Mouse (Mus musculus) urinary bladder, postnatal 10 days (tissue): Measurements from ENCODE around the gene Alkal2.
A peak's percentile ranks its signal among the peaks of the same experiment; 100 is the strongest.

Experiments used
- DNase-seq: peaks from one replicate; pipeline ENCODE4 v3.0.0; 2022; ENCODE audit warnings: low spot score

The Alkal2 gene

DNA sequence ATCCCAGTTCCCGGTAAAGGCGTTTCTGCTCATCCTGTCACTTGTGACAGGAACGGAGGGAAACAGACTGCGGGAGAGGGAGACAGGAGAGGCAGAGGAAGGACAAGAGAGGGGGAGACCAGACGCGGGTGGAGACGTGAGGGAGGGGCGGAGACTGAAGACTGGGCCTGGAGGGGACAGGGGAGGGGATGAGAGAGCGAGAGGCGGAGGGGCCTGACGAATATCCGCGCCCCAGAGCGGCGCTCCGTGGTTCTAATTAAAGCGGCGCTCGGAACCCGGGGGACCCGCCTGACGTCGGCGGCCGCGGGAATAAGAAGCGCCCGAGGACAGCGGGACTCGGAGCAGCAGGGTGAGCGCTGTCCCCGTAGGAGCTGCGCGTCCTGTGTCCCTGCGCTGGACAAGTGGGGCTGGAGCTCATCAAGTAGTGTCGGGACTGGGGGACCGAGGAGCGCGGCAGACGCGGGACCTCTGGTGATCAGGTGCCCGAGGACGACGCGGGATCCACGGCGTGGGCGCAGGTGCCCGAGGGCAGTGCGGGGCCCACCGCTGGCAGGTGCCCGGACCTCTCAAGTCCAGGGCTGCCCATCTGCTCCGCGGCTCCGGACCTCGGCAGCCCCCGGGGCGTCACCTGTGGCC lies at the start of gene Alkal2:
TSS of gene Alkal2 (plus strand) at position 337 of the 636 bp plus-strand sequence.
- DNase-seq, result no peak

DNA sequence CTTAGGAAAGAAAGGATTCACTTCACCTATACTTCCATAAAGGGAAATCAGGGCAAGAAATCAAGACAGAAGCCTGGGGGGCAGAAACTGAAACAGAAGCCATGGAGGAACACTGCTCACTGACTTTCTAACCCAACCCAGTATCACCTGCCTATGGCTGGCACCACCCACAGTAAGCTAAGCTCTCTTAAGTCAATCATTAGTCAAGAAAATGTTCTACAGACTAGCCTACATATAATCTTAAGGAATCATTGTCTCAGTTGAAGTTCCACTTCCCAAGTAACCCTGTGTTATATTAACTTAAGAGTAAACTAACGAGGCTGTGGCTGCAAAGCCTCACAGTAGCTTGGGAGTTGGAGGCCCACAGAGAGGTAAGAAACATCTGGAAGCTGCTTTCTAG lies 35.6 kb upstream of the Alkal2 start:
- no peak for DNase-seq

DNA sequence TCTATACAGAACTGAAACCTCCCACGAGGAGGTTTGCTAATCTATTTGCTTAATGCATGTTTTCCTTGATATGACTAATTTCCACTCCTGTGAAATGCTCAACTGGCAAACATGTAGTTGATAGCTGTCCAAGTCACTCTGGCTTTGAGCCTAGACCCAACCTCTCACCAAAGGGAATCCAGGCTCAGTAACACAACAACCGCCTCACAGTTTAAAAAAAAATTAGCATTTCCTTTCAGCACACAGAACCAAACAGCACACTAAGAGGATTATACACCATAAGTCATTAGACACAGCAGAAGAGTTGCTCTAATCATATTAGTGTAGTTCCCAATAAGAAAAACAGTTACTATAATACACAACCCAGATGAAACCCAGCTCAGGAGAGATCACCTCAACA lies 33.2 kb upstream of the Alkal2 start:
- DNase-seq, result no peak

DNA sequence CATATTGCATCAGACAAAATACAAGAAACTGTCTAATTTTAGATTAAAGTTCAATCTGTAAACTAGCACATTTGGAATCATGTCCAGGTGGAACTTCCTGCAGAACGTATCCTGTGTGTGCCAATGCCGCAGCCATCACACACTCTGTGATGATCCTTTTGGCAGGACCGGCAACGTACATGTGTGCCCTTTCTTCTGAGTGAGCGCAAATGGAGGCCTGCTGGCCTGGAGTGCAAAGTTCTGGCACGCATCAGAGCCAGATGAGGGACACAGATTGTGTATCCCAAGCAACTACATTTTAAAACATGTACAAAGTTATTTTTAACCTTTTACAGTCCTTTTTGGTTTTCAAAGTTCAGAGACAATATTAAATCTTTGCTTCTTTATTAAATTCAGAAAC lies 32.3 kb upstream of the Alkal2 start:
- DNase-seq, result no peak

DNA sequence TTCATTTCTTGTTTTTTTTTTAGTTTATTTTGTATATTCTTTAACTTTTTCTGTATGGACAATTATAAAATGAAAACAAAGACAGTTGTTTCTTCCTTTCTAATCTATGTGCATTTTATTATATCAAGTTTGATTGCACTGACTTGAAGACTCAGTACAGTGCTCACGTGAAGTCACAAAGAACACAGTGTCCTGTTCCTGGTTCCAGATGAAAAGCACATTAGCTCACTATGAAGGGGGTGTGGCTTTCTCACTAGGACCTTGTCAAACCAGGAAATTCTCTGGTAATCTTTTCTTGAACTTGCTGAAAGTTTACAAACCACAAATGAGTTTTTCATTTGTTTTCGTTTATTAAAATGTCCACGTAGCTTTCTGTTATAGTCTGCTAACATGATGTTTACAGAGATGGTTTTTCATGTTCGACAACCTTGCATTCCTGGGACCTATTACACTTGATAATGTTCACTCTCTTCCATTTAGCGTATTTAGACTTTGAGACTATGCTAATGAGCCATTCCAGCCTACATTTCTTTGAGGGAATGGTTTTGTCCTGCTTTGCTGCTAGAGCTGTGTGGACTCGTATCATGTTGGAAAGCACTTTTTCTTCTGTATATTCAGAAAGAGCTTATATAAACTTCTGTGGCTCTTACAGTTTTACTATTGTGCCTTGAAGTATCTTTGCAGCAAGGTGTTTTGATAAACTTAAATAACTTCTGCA lies 28.5 kb upstream of the Alkal2 start:
- DNase-seq, result no peak

DNA sequence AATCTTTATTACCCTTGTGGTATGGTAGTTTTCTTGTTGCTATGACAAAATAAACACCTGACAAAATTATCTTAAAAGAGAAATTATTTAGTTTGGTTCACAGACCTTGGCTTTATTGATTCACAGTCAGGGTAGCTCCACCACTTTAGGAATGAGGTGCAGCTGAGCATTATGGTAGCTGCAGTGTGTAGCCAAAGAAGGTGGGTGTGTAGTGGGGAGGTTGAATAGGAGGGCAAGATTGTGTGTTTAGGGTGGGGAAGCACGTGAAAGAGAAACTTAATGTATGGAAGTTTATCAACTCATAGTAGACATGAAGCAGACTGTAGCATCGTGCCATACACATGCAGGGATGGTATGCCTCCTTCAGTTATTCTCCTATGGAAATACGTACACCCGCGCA lies 27.9 kb upstream of the Alkal2 start:
- DNase-seq, result no peak

DNA sequence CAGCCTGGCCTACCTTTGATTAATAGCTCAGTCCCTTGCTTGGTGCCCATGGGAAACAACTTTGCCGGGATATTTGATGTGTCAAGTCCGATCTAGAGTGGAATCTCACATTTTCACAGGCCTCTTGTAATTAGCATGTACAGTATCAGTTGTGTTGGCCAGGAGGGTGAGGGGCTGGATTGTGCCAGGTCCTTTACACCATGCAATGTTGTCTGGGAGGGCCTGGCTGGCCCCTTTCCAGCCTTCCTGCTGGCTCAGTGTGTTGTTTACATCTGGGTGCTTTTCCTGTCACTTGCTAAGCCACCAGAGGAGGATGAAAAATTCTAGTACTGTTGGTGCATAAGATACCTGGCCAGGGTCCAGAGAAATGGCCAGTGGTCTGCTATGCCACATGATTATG lies 19.8 kb upstream of the Alkal2 start:
- DNase-seq, result no peak

DNA sequence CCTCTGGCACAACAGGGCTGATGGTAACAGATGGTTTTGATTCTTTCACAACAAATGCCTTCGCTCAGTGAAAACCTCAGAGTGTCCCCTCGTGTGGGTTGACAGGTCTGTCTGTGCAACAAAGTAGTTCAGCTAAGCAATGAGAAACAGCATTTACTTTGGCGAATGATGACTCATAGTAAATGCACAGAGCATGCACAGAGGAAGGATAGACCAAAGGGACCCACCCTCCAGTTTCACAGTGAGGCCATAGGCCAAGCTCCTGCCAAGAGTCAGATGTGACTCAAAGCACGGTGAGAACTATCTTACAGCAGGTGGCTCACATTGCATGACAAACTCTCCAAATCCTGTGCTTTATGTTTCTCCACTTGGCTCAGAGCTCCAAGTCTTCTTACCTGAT lies 18.3 kb upstream of the Alkal2 start:
- no peak for DNase-seq

DNA sequence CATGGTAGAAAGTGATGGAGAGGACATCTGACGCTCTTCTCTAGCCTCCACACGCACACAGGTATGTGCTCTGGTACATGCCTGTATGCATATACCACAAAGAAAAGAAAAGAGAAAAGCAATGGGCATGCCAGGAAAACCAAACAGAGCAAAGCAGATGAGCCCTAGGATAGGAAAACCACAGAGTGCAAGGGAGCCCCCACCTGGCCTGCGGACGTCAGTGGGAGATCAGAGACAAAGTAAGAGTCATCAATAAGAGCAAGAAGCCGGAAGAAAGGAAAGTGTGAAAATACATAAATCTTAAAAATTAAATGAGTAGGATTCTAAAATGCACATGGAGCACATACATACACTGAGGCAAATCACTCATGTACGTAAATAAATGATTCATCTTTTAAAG lies 4.7 kb upstream of the Alkal2 start:
- no peak for DNase-seq

DNA sequence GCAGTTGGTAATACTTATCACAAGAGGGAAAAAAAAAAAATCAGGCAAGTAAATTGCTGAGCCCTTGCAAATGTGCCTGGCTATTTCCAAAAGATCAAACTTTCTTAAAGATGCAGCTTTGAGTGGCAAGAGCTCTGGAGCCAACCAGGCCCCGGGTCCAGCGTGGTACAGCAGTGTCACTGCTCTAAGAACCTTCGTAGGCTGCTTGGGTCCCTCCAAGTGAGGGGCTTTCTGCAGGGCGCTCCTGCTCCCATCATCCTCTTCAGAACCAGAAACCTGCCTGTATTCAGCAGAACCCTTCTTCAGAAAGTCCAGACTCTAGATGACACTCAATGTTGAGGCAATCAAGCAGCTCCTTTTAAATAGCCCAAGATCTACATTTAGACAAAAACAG lies 533 bp upstream of the Alkal2 start:
- DNase-seq, result no peak

DNA sequence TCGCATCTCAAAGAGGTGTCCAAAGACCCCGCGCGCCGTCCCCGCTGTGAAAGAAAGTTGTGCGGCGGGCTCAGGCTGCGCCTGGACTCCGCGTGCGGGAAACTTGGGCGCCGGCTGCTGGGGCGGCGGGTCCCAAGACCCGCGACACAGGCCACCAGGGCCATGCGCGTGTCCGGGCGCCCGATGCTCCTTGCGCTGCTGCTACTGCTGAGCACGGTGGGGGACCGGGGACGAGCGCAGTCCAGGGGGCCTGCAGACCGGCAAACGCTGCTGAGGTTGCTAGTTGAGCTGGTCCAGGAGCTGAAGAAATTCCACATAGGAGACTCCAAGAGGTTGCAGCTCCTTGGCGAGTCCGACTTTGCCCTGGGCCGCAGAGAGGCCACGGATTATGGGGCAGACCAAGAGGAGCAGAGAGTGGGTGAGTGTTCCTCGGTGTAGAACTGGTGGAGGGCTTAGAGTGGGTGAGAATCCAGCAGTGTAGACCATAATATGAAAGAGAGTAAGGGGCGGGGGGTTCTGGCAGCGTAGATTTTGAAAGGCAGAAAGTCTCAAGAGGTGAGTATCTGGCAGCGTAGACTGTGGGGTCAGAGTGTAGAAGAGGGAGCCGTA lies 604 bp downstream of the Alkal2 start:
- no peak for DNase-seq

DNA sequence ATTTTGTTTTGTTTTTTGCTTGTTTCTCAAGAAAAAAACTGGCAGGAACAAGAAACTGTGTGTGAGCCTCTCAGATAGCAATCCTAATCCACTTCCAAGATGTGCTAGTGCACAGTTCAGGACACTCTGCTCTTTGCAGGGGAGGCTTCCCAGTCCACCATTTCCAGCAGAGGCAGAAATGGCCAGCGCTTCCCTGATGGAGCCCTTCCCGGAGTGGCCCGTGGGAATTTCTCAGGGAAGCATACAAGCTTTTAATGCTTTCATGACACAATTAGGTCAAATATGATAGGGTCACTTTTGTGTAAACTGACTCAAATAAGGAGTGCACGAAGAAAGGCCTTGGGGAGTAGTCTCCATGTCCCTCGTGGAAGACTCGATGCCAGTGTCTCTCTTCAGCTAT lies 1.8 kb downstream of the Alkal2 start:
- DNase-seq, result no peak

DNA sequence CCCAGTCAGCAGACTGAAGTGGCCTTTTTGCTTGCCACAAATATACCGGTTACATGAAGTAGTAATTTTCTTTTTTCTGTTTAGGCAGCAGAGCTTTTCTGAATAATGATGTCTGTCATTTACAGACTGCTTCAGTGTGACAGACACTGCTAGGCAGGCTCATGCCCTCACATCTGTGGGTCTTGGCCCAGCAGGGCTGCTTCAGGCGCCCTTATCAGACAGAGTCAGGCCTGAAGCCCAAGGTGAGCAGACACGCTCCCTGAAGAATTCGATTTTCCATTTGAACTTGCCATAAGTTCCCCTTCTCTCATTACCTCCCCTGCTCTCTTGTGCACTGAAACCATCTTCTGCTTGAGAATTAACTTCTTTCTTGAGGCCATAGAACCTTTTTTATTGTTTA lies 3.9 kb downstream of the Alkal2 start:
- DNase-seq, result no peak

DNA sequence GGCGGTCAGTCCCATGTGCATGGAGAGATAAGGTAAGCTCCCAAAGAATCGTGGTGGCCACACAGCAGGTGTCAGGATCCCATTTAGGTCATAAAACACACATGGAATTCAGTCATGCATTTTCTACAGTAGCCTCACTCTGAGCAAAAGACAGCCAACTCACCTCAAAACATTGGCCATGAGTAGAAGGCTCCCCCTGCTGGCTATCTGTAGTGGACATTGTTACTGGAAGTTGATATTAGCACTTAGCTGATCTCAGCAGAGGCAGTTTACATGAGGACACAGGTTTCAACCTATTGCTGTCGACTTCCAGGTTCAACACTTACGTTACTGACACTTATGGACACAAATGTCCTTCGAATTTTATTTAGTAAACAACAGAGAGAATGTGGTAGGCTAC lies 5.9 kb downstream of the Alkal2 start:
- no peak for DNase-seq

DNA sequence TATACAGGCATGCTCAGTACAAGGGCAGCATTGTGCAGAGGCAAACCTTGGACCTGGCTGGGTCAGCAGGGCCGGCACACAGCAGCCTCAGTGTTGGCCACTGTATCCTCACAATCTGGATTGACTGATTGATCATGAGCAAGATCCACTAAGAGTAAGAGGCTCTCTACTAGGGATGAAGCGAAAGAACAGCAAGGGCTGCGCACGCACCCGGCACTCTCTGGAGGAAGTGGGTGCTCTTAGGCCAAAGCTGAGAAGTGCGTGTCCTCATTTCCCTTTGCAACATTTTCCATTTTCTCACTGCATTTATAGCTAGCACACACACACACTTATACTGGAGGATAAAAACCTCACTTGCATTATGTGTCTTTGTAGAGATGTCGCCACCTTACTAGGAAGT lies 7.3 kb downstream of the Alkal2 start:
- DNase-seq, result no peak

DNA sequence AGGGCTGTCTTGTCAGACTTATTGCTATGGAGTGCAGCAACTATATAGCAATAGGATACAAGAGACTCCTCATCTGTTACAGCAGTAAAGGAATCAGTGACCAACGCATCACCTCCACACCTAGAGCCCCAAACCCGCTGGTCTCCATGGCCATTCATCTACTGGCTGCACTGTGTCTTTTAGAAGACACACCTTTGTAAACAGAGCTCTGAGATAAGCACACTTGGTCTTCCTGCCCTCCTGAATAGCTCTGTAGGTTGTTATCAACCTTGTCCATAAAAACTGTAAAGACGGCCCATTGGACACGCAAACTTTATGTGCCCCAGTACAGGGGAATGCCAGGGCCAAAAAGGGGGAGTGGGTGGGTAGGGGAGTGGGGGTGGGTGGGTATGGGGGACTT lies 12.9 kb downstream of the Alkal2 start:
- DNase-seq, result no peak

DNA sequence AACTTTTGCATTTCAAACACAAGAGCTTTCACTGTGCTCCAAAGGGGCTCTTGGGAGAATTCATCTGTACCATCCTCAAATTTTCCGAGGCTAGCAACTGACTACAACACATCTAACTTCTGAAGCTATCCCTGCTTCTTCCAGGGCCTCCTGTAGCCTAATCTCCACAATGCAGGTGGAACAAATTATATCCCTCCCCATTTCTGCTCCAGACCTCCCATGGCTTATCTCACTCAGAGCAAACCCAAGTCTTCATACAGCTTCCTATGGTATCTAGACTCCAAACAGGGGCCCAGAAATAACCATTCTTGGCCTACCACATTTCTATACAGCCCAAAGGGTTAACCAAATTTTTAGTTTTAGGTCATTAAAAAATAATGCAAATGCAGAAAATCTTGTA lies 24.5 kb downstream of the Alkal2 start:
- DNase-seq, result no peak

DNA sequence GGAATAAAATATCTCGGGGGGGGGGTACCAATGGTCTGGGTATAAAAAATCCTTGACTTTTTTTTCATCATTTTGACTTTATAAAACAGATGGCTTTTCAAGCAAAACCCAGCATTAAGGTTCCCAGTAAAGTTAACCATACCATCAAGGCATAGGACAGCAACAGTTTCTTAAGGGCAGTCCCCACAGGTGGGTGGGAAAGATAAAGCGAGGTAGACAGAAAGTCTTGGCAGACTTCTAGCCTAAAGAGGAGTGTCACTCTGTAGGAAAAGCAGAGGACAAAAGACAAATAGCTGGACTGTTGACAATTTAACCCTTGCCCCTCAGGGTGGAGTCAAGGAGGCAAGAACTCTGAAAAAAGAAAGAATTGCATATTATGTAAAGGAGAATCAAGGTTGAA lies 25.8 kb downstream of the Alkal2 start:
- no peak for DNase-seq

DNA sequence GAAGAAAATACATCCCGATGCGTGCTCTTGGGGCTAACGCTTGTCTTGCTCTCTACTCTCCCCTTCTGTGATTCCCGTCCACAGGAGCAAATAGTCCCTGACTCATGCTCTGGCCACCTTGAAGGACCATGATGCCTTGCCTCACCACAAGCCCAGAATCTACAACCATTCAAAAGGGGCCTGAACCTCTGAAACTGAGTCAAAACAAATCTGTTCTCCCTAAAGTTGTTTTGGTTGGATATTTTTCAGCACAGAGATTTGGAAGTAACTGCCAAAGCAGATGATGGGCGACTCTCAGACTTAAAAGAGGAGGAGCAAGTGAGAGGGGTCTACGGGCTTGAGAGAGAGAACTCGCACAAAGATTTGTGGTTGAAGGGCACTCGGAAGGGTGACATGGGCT lies 26.7 kb downstream of the Alkal2 start:
- DNase-seq, result no peak

DNA sequence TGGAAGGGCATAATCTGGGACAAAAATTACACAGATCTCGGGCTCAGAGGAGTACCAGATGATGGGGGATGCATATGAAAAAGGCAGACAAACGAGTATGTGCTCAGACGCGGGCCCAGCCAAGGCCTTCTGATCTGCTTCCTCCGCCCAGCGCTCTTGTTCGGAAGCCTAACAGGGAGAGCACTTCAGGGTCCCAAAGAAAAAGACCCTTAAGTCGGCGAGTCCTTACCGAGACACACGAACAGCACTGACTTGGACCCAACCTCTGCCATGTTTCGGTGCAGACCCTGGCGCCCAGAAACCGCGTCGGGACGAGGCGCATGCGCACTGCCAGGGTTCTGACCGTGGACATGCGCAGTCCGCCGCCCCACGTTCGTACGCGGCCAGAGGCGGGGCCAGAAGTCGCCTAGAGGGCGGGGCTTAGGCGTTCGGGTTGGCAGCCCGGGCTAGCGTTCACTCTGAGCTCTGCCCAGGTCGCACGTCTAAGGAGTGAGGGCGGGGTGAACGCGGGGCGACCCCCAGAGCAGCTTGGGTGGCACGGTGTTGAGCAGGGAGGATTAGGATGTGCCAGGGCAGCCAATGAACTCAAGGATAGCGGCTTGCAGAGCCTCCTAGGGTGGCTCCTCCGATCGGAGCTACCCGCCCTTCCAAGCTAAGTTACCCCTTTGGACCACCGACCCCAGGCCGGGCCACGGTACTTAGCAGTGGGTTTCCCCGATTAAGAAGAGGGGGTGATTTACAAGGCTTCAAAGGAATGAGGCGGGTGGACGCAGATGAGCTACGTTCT lies 27.3 kb downstream of the Alkal2 start, which contains the start of the genes Acp1 and Sh3yl1:
TSS of gene Acp1 (minus strand) at position 329 of the 787 bp plus-strand sequence.
TSS of gene Sh3yl1 (plus strand) at position 408 of the 787 bp plus-strand sequence.
- peak; percentile 84 for DNase-seq

DNA sequence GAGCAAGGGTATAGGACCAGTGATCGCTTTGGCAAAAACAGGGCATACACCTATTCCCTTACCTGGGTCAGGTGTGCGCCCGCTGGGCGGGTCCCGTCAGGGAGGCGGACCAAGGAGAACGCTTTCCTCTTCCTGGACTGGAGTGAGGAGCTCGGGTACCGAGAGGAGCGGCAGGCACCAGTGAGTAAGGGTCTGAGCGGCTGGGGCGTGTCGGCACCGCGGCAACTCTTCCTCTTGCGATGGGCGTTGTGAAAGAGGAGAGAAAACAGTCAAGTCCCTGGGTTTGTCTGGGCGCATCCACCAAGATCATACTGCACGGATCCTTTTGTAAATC lies 27.9 kb downstream of the Alkal2 start:
- DNase-seq, result peak; percentile 15

DNA sequence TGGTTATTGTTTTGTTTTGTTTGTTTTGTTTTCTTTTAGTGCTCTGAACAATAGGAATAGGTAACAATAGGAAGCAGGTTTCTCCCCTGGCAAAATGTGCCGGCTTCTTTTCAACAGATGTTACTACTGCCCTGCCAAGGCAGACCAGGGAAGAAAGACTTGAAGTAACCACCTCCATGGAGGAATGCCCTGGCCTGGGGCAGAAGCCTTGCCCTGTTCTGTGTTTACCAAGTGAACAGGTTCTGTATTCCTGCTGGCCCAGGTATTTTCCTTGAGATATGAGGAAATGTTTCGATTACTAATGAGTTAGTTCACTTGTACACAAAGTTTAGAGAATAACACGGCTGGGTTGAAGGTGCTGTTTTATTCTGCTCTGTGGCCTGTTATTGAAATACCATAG lies 28.7 kb downstream of the Alkal2 start:
- no peak for DNase-seq

DNA sequence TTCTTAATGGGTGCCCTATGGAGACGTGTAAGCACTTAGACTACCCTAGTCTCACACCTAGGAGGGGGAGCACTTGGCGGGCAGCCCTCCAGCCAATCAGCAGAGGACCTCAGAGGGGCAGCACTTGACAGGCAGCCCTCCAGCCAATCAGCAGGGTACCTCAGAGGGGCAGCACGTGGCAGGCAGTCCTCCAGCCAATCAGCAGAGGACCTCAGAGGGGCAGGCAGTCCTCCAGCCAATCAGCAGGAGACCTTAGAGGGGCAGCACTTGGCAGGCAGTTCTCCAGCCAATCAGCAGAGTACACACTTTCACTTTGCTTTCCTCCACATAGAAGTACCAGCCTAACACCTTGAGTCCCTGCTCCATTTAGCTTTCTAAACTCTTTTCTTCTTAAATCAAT lies 38.3 kb downstream of the Alkal2 start:
- DNase-seq, result no peak
